Mouse (Mus musculus) splenic B cell, adult 2 months (primary cell): Measurements from ENCODE around the gene Yy1.

Source experiments
- DNase-seq: peaks from one replicate; pipeline ENCODE4 v3.0.0-alpha.2; 2011; ENCODE audit warnings: low read depth, low spot score
- H3K27me3 ChIP-seq: 2 replicates; pipeline ENCODE4 v1.6.1; 2012; ENCODE audit warnings: mild to moderate bottlenecking, low read length, moderate library complexity, mixed read lengths; ENCODE audit not compliant: control insufficient read depth, poor library complexity, insufficient read depth, severe bottlenecking
- H3K36me3 ChIP-seq: 2 replicates; pipeline ENCODE4 v1.6.1; 2012; ENCODE audit warnings: mild to moderate bottlenecking, low read length, moderate library complexity, mixed read lengths; ENCODE audit not compliant: control insufficient read depth, poor library complexity, insufficient read depth, severe bottlenecking

The Yy1 gene

GRCm38 (mm10) chr12:108850129-108850528 is 57.4 kb downstream of the Yy1 start:
- no peaks in the 10 kb centered on the region for H3K36me3 ChIP-seq
- no peak for DNase-seq
- no peaks in the 10 kb centered on the region for H3K27me3 ChIP-seq

- Histone ChIP-seq H3K27me3 (no peaks in the 10 kb centered on the region), H3K36me3 (no peaks in the 10 kb centered on the region)
- DNase-seq = no peak
Observed at GRCm38 (mm10) chr12:108850886-108851285, 58.1 kb downstream of the Yy1 start.

GRCm38 (mm10) chr12:108852822-108853221 is 60.0 kb downstream of the Yy1 start:
- no peaks in the 10 kb centered on the region for H3K36me3 ChIP-seq
- DNase-seq = no peak
- H3K27me3 ChIP-seq = no peaks in the 10 kb centered on the region

DNA sequence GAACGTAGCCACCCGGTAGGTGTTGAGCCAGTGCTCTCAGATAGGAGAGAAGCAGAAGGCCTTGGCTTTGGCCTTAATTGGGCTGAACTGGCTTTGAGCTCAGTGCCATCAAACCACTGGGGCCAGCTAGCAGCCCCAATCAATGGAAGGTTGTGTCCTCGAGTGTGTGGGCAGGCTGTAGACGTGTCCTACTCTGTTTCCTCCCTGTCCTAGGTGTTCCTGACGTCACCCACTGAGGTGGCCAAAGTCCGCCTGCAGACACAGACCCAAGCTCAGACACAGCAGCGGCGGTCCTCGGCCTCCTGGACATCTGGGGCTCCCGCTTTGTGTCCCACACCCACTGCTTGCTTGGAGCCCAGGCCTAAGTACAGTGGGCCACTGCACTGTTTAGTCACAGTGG is 62.3 kb downstream of the Yy1 start:
- H3K36me3 ChIP-seq = peaks cover 1% of the 10 kb centered on the region; the same call in 1 of the 2 replicates
- H3K27me3 ChIP-seq = no peaks in the 10 kb centered on the region
- no peak for DNase-seq

GRCm38 (mm10) chr12:108856186-108856585 is 63.4 kb downstream of the Yy1 start:
- peaks cover 1% of the 10 kb centered on the region; the same call in 1 of the 2 replicates for H3K36me3 ChIP-seq
- H3K27me3 ChIP-seq = no peaks in the 10 kb centered on the region
- no peak for DNase-seq

- Histone ChIP-seq H3K36me3 (peaks cover 1% of the 10 kb centered on the region; the same call in 1 of the 2 replicates), H3K27me3 (no peaks in the 10 kb centered on the region)
- DNase-seq = no peak
Observed at GRCm38 (mm10) chr12:108857109-108857508, 64.3 kb downstream of the Yy1 start.

DNA sequence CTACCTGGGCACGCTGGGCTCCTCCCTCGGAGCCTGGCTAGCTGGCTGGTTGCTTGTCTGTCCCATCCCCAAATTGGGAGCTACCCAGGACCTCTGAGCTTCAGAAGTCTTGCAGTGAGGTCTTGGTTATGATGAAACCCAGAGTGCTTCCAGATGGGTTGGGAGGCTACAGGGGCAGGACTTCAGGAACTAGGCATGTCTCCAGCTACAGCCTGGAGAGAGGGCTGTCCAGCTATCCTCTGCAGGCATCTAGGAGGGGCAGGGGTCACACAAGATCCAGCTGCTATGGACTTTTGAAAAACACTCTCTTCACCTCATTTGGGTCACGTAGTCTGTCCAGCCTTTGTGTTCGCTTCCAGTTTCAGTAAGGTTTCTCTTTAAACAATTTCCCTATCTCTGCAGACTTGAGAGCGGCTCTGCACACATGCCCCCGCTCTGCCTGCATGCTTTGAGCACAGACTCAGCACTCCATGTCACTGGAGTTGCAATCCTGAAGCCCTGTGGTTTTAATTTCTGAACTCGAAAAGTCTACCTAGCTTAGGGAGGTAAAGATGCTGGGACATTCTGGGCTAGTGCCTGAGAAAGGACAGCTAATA is 64.9 kb downstream of the Yy1 start:
- no peak for DNase-seq
- Histone ChIP-seq H3K27me3 (no peaks in the 10 kb centered on the region), H3K36me3 (peaks cover 1% of the 10 kb centered on the region; the same call in 1 of the 2 replicates)

GRCm38 (mm10) chr12:108858486-108858885 is 65.7 kb downstream of the Yy1 start:
- DNase-seq = no peak
- Histone ChIP-seq H3K36me3 (peaks cover 3% of the 10 kb centered on the region), H3K27me3 (no peaks in the 10 kb centered on the region)

DNA sequence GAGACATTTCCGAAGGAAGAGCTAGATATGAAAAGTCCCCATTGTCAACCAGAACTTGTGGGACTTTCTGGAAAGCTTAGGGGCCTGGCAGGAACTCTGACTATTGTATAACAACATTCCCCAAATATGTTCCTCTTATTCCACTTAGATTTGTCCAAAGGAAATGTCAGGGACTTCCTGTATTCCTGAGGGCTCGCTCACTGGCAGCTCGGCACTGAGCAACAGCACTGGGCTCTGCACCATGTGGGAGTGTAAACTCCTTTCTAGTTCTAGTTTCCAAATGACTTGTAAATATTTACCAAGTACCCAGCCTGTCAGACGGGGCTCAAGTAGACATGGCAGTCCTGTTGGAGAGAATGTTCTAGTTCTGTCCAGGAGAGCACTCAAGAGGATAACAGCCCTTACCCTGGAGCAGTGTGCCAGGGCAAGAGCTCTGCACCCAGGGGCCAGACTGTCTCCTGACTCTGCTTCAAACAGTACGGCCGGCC is 72.3 kb downstream of the Yy1 start:
- DNase-seq = no peak
- no peaks in the 10 kb centered on the region for H3K27me3 ChIP-seq
- peaks cover 3% of the 10 kb centered on the region for H3K36me3 ChIP-seq

- DNase-seq = peak; percentile 22
- Histone ChIP-seq H3K36me3 (peaks cover 1% of the 10 kb centered on the region), H3K27me3 (no peaks in the 10 kb centered on the region)
Observed at GRCm38 (mm10) chr12:108869575-108869974, 76.8 kb downstream of the Yy1 start.
